Mouse (Mus musculus) T-helper 1 cell (primary cell): Measurements from ENCODE around the gene Cradd.

Experiments used
- in situ Hi-C: fragments of 300-600 bp; cut with MboI, MseI; formaldehyde crosslinking; loops from one replicate; pipeline ENCODE4 v1.15.1; 2025; ENCODE audit warnings: high pct_unique_total_duplicates

Gene Cradd

GRCm38 (mm10) chr10:95323393-95324277, at the start of gene Cradd:
TSS of gene Cradd (minus strand) at chr10:95324133.
- in situ Hi-C loops = no loop called here

- in situ Hi-C loops = no loop called here
These were observed 49.4 kb upstream of the Cradd start for GRCm38 (mm10) chr10:95373340-95373739.

GRCm38 (mm10) chr10:95371942-95372341, 48.0 kb upstream of the Cradd start:
- in situ Hi-C loops = no loop called here

GRCm38 (mm10) chr10:95369190-95369589, 45.3 kb upstream of the Cradd start:
- in situ Hi-C loops = no loop called here

- in situ Hi-C loops = no loop called here
These were observed 44.2 kb upstream of the Cradd start for GRCm38 (mm10) chr10:95368151-95368550.

GRCm38 (mm10) chr10:95367661-95368089, 43.7 kb upstream of the Cradd start:
- in situ Hi-C loops = no loop called here

DNA sequence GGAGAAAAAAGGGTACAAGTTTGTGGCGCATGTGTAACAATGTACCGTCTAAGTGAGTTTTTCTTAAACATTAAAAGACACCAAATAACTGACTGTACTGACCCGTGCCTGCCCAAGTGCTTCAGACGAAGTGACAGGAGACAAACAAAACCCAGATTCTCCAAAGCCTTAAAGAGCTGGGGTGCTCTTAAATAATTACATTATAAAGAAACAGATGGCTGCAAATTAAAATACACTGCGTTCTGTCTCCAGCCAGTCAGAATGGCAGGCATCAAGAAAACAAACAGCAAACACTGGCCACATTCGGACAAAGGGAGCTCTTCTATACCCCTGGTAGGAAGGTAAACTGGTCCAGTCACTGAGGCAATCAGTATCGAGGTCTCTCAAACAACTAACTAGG, 43.3 kb upstream of the Cradd start:
- in situ Hi-C loops = no loop called here

DNA sequence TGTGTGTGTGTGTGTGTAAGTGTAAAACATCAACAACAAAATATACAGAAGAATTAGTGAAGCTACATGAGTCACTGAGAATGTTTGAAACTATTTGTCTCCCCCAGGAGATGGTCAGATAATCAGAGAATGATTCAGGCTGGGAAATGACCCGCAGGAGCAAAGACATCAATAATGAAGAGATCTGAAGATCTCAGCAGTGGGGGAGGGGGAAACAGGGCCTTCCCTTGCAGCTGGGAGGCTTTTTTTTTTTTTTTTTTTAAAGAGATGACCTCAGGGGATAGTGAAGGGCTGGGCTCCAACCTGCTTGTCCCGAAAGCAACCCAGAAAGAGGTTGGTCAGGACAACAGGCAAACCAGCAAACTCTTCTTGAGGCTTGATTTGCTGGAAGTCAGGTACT, 38.4 kb upstream of the Cradd start:
- in situ Hi-C loops = no loop called here

DNA sequence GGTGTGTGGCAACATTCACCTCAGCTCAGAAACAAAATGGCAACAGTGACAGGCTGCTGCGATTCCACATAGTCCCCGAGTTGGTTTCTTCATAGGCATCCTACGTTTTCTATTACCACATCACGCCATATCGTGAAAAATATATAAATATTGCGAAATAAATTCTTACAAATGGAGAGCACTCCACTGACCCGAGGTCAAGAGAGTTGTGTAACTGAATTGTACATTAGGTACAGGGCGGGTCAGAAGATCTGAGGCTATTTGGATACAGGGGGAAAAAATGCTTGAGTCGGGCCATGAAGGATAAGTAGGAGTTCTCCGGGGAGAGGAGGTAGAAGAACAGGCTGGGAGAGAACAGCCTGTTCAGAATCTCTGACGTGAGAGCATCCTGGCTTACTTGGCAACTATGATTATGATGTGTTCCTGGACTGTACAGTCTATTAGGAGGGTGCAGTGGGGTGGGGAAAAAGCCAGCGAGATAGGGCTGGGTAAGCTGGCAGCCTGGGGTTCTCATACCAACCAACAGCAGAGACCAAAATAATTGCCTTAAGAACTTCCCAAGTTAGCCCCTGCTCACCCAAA, 37.4 kb upstream of the Cradd start:
- in situ Hi-C loops = no loop called here

- in situ Hi-C loops = no loop called here
These were observed 36.1 kb upstream of the Cradd start for GRCm38 (mm10) chr10:95360048-95360447.

DNA sequence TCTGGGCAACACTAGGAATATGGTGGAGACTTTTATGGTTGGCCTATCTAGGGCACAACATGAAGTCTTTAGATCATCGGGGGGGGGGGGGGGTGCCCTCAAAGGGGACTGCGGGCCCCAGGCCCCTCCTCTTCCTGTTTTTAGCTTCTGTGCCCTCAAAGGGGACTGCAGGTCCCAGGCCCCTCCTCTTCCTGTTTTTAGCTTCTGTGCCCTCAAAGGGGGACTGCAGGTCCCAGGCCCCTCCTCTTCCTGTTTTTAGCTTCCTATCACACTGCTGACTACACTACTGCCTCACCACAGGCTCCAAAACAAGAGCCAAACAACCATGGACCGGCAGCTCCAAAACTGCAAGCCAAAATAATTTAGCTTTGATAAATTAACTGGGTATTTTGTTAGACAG, 33.8 kb upstream of the Cradd start:
- in situ Hi-C loops = no loop called here

- in situ Hi-C loops = no loop called here
These were observed 32.8 kb upstream of the Cradd start for GRCm38 (mm10) chr10:95356711-95357110.

GRCm38 (mm10) chr10:95355678-95356268, 31.8 kb upstream of the Cradd start:
- in situ Hi-C loops = no loop called here

GRCm38 (mm10) chr10:95354673-95355072, 30.7 kb upstream of the Cradd start:
- in situ Hi-C loops = no loop called here

DNA sequence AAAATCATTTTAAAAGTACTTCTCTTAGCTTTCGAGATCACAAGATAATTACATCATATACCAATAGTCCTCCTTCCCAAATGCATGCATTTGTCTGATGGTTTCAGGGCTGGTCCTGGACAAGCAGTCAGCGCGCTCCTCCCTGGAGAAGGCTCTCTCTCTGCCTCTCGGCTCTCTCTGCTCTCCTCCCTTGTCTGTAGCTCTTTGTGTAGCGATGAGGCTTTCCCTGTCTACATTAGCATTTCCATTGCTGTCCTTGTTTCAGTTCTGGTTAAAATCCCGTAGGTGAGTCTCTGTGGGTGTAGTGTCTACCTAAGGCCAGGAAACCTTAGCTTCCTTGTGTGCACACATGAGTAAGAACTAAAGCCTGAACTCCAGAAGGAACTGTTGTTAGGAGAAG, 30.1 kb upstream of the Cradd start:
- in situ Hi-C loops = no loop called here

- in situ Hi-C loops = no loop called here
These were observed 24.5 kb upstream of the Cradd start for GRCm38 (mm10) chr10:95348457-95348856.

DNA sequence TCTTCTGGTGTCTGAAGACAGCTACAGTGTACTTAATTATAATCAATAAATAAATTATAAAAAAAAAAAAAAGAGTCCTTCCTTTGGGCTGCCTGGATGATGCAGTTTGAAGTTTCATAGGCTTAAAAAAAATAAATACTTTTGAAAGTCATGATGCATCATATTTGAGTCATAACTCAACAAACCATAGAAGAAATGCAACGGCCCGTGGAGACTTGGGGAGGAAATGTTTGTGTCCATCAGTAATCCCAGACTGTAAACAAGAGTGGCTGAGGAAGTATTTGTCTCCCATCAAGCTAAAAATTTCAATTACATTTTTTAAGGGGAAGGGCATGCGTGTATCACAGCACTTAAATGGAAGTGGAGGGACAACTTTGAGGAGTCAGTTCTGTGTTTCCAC, 23.8 kb upstream of the Cradd start:
- in situ Hi-C loops = no loop called here

DNA sequence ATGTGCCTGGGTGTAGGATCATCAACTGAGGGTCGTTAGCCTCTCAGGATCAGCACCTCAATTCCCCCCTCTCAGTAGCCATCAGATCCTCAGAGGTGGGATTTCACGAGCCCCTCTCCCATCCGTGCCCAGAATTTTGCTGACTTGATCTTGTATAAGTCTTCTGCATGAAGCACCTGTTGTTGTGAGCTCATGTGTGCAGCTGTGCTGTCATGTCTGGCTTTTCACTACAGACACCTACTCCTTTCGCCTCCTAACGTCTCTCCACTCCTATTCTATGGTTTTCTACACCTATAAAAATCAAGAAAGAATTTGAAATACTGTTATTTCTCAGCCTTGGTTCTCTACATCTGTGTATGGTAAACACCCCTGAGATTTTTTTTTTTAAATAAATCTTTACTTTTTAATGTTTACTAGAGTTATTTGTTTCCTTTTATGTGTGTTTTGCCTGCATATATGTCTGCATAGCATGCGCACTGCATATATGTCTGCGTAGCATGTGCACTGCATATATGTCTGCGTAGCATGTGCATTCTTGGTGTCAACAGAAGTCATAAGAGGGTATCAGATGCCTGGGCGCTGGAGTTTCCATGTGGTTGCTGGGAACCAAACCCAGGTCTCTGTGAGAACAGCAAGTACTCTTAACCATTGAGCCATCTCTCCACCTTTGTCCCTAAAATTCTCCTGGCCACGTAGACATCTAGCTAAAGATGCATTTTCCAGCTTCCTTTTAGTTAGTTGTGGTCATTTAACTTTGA, 19.1 kb upstream of the Cradd start:
- in situ Hi-C loops = no loop called here

GRCm38 (mm10) chr10:95340676-95341075, 16.7 kb upstream of the Cradd start:
- in situ Hi-C loops = no loop called here

DNA sequence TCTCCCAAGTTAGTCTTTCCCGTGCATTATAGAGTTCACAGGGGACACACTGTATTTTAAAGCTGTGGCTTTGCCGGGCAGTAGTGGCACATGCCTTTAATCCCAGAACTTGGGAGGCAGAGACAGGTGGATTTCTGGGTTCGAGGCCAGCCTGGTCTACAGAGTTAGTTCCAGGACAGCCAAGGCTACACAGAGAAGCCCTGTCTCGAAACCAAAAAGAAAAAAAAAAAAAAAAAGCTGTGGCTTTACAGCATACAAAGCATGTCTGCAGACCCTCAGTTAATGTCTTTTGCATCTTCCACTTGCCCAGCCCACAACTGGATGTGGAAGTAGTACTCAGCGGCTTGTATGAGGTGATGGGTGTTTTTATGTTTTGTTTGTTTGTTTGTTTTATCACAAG, 13.7 kb upstream of the Cradd start:
- in situ Hi-C loops = no loop called here

DNA sequence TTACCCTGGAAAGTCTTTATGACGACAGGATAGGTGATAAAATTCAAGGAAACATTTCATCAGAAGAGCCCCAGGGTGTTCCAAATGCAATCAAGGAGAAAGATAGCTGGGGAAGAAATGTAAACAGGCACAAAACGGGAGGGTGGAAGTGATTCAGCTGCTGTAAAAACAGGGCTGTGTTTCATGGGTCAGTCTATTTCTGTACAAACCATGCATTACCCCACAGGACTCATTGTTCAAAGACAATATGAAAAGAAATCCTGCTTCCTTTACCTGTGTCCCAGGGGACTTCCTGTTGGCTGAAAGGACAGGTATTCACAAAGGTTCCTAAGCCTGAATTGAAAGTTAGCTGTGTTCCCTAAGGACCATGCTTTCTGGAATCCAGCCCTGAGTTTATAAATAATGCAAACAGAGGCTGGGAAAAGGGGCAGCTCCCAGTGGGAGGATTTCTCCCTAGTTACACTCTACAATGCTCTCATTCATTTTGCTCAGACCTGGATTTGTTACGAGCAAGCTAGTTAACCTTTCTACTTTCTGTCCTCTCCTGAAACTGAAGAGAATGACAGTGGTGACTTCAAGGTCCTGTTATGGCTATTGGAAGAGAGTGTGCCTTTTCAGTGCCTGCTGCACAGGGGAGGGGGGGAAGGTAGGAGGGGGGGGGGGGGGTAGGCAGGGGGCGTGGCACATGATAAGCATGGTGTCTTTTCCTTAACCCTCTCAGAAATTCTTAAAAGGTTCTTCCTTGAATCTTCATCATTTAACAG, 13.0 kb upstream of the Cradd start:
- in situ Hi-C loops = no loop called here
